Mouse (Mus musculus) regulatory T cell (primary cell): ENCODE measurements around the gene Foxk2.
"Not testable (repeated sequence)": the region's sequence is repeated elsewhere in the genome, so short reads cannot be mapped to it uniquely, and the experiment has no call there.

ENCODE experiments used
- in situ Hi-C: fragments of 300-600 bp; cut with MboI, MseI; formaldehyde crosslinking; loops from one replicate; pipeline ENCODE4 v1.15.1; 2025; ENCODE audit warnings: high pct_unique_total_duplicates

Foxk2 gene

DNA sequence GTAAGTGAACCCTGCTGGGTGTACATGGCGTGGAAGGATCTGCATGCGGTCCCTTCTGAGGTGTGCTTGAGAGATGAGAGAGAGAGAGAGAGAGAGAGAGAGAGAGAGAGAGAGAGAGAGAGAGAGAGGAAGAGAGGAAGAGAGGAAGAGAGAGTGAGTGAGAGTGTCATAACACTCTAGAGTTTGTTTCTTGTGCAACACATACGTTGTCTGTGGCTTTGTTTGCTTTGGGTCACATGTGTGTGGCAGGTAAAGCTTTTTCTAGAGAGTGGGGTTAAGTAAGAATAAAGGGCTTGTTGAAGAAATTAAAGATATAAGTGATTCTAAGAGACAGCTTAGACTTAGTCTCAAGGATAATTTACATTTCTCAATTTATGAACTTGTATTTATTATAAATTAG, 18.2 kb downstream of the Foxk2 start:
- in situ Hi-C loops: no loop called here

DNA sequence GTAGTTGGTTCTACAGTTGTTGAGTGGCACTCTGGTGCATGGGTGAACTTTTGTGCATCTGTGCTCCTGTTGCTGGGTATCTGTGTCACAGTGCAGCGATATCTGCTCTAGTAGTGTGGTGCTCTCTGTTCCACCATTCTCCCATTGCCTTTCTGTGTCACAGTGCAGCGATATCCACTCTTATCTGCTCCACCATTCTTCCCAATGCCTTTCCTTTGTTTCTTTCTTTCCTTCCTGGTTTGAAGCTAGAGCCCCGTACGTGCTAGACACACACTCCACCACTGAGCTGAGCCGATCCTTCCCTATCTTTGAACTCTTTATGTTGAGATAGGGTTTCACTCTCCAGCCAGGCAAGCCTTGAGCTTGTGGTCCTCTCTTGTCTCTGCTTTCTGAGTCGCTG, 23.1 kb downstream of the Foxk2 start:
- in situ Hi-C loops: no loop called here

DNA sequence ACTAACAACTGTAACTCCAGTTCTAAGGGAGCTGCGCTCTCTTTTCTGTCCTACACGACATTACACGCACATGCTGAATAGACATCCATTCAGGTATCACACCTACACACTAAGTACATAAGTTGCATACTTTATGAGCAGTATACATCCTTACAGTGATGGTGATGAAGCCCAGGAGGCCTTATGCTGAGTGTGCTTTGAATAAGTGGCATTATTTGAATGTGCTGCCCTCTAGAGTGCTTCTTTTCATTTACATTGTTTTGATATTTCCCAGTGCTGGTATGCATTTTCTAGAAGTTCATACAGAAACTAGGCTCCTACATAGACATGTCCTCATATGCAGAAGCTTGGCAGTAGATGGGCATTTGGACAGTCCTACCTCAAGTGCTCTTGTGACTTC, 30.1 kb downstream of the Foxk2 start:
- in situ Hi-C loops: no loop called here

DNA sequence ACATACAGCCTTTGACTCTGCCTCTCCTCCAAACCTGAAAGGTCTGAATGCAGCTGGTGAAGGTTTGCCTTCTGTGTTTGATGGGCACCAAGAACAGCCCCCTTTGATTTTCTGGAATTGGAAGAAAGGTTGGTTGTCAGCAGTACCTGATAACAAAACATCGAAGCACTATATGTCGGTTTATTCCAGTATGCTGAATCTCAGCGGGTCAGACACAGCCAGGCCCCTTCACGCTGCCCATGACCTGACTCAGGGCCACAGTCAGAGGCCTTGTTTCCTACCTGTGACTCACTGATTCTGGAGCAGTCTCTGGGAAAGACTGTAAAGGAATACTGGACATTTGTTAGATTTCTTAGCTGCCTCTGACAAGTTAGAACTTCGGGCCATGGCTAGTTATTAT, 35.0 kb downstream of the Foxk2 start:
- in situ Hi-C loops: no loop called here

DNA sequence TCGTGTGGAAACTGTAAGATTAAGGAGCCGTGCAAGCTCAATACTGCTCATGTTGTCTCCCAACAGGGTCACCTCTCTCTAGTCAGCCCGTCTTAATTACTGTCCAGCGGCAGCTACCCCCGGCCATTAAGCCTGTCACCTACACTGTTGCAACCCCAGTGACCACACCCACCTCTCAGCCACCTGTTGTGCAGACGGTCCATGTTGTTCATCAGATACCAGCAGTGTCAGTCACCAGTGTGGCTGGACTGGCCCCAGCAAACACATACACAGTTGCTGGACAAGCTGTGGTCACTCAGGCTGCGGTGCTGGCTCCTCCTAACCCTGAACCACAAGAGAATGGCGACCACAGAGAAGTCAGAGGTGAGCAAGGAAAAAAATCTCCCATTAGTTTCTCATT, 38.7 kb downstream of the Foxk2 start:
- in situ Hi-C loops: no loop called here

DNA sequence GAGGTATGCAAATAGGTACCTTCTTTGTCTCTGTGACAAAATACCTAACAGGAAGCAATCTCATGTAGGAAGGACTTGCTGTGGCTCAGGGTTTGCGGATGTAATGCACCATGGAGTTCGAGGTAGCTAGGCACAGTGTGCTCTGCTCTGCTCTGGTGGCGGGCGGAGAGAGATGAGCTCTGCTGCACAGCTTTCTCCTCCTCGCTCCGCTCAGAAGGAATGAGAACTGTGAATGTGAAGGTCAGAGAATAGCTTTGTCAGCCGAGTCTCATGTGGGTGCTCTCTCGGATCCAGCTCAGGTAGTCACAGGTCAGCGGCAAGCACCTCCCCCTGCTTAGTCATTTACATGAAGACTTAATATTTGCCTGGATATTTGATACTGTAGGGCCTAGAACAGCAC, 40.5 kb downstream of the Foxk2 start:
- in situ Hi-C loops: no loop called here

DNA sequence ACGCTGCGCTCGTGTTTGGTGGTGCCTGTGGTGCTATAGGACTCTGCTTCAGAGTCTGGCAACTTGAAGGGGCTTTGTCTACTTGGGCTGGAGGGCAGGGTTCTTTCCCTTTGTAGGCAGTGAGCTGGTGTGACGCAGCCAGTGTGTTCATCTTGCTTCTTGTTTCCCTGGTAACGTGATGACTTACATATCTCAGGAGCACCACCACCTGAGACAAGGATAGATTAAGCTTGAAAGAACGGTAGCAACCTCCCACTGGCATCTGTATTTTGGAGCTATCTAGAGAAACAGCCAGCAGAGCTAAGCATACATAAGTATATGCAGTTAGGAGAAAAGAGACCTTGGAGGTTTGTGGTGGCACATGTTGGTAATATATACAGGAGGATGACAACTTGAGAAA, 45.6 kb downstream of the Foxk2 start:
- in situ Hi-C loops: no loop called here

DNA sequence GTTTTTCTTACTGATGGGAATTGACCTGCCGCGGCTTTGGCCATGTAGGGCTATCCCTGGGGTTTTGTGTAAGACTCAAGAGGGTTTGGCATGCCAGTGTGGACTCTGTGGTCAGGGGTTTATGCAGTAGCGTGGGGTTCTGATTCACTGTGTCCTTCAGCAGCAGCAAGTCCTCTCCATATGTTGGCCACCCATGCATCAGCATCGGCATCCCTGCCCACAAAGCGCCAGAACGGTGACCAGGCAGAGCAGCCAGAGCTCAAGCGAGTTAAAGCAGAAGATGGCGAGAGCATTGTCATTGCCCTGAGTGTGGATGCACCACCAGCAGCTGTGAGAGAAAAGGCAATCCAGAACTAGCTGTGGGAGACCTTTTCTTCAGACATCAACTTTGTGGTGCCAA, 46.8 kb downstream of the Foxk2 start:
- in situ Hi-C loops: no loop called here

DNA sequence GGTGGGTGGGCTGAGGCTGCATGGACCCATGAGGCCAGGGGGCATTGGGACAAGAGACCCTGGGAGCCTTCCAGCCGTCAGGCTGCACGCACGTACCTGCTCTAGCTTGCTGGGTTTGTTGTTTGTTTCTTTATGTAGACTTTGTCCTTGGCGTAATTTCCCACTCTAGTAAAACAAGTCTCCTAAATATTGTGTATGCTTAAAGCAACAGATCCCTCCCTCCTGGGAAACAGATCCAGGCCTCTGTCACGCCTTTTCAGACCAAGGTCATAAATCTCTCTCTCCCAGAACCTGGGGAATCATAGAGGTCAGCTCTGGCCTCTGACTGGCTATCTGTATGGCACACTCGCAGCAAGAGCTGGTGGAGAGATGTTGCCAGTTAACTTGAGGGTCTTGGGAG, 47.9 kb downstream of the Foxk2 start:
- in situ Hi-C loops: not testable (repeated sequence)

DNA sequence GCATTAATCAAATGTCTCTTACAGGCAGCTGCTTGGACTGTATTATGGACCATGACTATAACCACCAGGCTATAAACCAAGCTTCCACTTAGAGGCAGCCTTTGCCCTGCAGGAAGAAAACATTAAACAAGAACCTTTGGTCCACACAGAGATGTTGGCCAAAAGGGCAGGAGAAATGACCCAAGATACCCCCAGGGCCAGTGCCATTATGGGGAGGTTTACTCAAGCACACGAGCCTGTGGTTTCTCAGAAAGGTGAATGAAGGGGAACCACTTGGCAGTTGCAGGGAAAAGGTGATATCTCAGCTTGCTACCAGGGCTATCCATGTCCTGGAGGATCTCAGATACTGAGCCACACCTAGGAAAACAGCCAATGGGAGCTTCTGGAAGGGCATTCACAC, 66.2 kb downstream of the Foxk2 start:
- in situ Hi-C loops: no loop called here

DNA sequence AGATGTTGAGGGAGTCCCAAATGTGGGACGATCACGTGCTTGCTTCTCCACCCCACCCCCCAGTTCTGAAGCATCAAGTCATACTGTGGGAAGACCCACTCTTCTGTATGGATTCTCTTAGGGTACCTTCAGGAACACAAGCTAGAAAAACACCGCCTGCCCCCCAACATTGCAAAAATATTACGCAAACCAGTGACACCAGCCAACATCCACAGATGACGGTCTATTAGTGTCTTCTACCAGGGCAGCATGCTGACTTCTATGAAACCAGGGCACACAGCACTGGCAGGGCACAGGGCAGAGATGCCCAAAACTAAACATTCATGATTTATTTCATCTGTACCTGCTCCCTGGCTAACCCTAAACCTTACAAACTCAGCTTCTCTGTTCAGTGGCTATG, 66.9 kb downstream of the Foxk2 start:
- in situ Hi-C loops: no loop called here

DNA sequence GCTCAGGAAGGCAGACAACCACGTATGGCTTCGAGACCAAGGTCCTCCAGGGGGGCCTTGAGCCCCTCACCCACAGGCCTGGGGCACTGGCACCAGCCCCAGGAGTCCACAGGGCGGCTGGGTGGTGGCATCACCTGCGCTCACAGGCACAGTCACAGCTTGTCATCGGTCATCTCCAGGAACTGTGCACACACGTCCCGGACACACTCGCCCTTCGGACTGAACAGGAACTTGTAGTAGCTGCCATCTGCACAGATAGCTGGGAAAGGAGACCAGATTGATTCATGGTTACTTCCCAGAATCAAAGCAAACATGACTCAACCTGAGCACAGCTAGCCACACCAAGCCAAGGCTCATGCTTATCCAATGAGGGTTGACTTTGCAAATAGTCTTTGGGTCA, 68.4 kb downstream of the Foxk2 start:
- in situ Hi-C loops: no loop called here

DNA sequence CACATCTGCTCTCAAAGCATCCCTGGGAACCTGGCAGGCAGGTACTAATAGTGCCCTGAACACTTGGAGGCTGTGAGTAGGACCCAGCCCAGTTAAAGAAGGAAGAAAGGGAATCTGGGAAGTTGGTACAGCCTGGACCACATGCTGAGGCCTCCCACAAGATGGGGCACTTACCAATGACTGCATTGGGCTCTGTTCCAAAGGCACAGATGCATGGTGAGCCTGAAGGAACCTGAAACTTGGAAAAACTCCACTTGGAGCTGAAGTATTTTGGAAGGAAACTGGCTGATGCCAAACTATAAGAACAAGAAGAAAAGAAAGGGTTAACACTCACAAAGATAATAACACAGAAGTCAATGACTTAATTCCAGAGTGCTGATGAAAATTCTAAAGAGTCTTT, 68.8 kb downstream of the Foxk2 start:
- in situ Hi-C loops: no loop called here

DNA sequence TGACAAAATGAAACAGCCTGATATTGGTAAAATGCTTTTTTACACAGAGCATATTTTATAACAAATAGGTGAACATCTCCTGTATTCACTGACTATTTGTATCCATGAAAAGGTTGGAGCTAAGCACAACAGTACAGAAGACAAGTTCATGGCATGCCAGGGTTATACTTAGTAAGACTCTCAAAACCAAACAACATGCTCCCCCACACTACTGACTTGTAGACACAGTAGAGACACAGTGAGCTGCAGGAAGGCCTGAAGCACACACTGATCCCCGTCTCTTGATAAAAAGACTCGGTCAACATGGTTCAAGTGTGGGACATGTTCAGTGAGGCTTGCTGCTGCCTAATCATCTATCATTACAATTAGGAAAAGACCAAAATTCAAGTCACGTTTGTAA, 71.9 kb downstream of the Foxk2 start:
- in situ Hi-C loops: no loop called here

DNA sequence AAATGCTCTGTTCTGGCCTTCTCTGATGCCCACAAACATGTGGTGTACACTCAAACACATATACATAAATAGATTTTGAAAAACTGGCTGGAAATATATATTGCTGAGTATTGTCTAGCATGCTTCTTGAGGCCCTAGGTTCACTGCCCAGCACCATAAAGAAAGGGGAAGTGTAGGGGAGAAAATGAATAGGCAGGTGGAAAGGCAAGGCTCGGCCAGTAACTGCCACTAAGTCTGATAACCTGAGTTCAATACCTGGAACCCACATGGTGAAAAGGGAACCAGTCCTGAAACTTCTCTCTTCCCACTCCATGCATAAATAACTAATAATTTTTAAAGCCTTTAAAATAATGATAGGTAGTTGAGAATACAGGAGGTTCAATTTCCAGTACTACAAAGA, 79.9 kb downstream of the Foxk2 start:
- in situ Hi-C loops: no loop called here

DNA sequence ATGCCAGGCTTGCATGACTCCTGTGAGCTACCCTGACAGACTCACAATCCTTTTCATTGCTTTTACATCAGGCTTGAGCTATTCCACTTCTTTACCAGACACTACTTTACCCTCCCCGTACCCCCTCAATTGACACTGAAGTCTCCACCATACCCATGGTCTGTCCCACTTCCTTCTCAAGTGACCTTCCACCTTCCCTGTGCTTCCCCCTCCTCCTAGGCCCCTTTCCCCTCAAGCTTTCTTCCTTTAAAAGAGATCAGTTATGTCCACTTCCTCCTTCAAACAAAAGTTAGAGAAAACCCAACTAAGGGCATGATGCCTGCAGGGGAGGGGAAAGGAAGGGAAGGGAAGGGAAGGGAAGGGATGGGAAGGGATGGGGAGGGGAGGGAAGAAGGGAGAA, 80.5 kb downstream of the Foxk2 start:
- in situ Hi-C loops: no loop called here

DNA sequence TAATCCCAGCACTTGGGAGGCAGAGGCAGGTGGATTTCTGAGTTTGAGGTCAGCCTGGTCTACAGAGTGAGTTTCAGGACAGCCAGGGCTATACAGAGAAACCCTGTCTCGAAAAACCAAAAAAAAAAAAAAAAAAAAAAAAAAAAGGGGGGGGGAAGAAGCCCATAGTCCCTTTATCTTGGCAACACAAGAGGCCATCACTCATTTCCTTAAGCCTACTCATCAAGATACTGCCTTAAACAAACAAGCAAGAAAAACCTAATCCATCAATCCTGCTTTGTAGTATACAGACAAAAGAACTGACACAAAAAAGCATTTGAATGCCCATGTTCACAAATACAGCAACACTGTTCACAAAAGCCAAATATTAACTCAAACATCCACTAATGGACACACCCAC, 82.6 kb downstream of the Foxk2 start:
- in situ Hi-C loops: not testable (repeated sequence)

DNA sequence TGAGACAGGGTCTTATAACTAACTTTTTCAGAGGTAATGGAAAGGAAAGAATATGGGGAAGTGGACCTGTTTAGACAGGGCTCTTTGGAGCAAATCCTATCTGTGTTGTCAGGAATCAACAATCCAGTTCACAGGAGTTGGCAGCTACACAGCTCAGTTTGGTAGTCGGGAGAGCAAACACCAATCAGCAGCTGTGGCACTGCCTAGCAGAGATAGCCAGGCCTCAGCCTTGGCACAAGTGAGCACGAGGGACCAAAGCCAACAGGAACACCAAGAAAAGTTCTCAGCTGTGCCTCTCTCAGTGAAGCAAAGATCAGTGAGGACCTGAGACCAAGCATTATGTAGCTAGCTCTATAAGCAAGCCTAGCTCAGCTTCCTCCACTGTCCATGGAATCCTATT, 87.2 kb downstream of the Foxk2 start:
- in situ Hi-C loops: no loop called here

DNA sequence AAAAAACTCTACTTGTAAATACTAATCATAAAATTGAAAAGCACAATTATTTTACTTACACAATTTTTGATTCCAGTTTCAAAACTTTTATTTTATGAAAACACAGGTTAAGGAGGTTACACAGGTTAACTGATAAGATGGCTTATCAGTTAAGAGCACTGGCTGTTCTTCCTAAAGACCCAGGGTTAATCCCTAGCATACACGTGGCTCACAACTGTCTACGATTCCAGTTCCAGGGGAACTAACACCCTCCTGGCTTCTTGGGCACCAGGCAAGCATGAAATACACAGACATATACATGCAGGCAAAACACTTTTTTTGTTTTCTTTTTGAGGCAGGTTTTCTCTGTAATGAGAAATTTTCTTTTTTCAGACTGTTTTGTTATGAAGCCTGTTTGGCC, 88.4 kb downstream of the Foxk2 start:
- in situ Hi-C loops: no loop called here

DNA sequence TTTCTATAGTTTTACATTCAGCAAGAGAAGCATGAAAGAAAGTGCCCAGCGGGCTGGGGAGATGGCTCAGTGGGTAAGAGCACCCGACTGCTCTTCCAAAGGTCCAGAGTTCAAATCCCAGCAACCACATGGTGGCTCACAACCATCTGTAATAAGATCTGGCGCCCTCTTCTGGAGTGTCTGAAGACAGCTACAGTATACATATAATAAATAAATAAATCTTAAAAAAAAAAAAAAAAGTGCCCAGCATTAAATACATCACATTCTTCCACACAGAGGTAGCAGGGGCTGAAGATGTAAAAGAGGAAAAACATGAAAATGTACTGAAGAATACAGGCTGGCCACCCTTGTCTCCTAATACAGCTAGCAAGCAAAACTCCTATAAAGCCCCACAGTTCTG, 88.9 kb downstream of the Foxk2 start:
- in situ Hi-C loops: not testable (repeated sequence)

DNA sequence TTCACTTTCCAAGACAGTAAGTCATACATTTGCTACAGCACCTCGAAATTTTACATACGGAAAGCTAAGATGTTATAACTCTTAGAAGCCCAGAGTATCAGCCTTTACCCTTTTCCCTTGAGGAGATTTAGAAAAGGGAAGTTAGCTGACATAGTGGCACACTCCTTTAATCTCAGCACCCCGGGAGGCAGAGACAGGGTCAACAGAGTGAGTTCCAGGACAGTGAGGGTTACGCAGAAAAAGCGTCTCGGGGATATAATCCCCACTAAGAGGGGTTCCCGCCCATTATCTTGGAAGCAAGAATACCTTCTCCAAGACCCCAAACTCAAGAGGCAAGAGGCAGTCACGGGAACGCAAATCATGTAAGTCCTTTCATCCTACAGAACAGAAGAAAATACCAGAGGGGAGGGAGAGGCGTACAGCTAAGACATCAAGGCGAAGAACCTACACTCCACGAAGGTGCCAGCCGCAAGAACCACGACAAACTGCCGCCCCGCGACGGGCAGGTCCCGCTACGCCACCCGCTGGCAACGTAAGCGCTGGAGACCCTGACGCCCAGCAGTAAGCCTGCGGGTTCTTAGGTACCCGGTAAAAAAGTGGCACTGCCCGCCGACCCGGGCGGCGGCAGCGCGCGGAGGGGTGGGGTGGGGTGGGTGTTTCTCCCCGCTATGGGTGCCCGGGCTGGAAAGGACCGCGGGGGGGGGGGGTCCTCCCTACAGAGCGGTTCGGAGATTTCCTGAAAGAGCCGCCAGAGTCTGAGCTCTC, 93.7 kb downstream of the Foxk2 start:
- in situ Hi-C loops: no loop called here

DNA sequence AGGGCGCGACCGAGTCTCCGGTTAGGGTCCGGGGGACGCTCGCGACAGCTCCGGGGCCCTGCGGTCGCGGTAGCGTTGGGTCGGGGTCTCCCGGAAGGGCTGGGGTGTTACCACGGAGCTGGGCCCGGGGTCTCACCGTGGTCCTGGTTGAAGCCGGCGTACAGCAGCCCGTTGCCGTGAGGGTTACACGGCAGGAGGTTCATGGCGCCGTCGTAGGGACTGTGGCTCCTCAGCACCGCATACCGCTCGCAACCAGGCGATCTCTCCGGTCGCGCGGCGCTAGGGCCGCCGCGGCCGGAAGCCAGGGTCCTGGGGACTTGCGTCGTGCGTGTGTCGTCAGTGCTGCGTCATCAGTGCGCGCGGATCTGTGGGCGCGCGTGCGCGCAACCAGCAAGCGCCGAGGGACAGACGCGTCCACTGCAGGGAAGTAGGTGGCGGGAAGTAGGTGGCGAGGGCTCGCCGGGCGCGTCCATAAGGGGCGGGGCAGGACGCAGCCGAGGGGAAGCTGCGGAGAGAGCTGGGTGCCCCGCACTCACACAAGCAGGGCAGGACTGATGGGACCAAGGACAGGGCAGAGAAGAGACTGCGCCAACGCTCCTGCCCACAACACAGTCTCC, 94.4 kb downstream of the Foxk2 start, which contains the start of gene Wdr45b:
TSS of gene Wdr45b (minus strand) at position 355 of the 617 bp plus-strand sequence.
- in situ Hi-C loops: no loop called here
